Mouse (Mus musculus) stomach, embryonic 16.5 days (tissue): ENCODE data around the gene Scrn3. TPM values are rescaled to one million over a fixed set of nuclear protein-coding genes. Genes with fewer than 3 reads are reported as not detected.

Source experiments
- ATAC-seq: fragments of 200-750 bp; cut with Nextera tagmentation; 2 replicates; pipeline ENCODE4 v1.8.0; 2017; ENCODE audit warnings: moderate number of reproducible peaks, moderate TSS enrichment; ENCODE audit not compliant: insufficient read depth, low FRiP score
- H3K27ac ChIP-seq: fragments of 300-500 bp; sonication (generic); 2 replicates; pipeline ENCODE4 v1.5.1; 2014; ENCODE audit warnings: low read length
- H3K27me3 ChIP-seq: fragments of 300-500 bp; sonication (generic); 2 replicates; pipeline ENCODE4 v1.6.1; 2014; ENCODE audit warnings: low read length, control low read depth, mixed read lengths; ENCODE audit not compliant: control insufficient read depth, insufficient read depth
- H3K36me3 ChIP-seq: fragments of 300-500 bp; sonication (generic); 2 replicates; pipeline ENCODE4 v1.6.1; 2014; ENCODE audit warnings: low read length; ENCODE audit not compliant: control insufficient read depth, insufficient read depth
- H3K4me1 ChIP-seq: fragments of 300-500 bp; sonication (generic); 2 replicates; pipeline ENCODE4 v1.6.1; 2014; ENCODE audit warnings: low read length, control low read depth, mixed read lengths; ENCODE audit not compliant: control insufficient read depth, insufficient read depth
- H3K4me2 ChIP-seq: fragments of 300-500 bp; sonication (generic); 2 replicates; pipeline ENCODE4 v1.6.1; 2014; ENCODE audit warnings: low read depth, low read length, mixed read lengths
- H3K4me3 ChIP-seq: fragments of 300-500 bp; sonication (generic); replicated peaks from 2 replicates; pipeline ENCODE4 v1.5.1; 2014; ENCODE audit warnings: mild to moderate bottlenecking, low read length
- H3K9ac ChIP-seq: fragments of 300-500 bp; sonication (generic); 2 replicates; pipeline ENCODE4 v1.6.1; 2014; ENCODE audit warnings: low read length
- H3K9me3 ChIP-seq: fragments of 300-500 bp; sonication (generic); replicated peaks from 2 replicates; pipeline ENCODE4 v1.6.1; 2016; ENCODE audit warnings: low read length, control low read depth; ENCODE audit not compliant: control insufficient read depth
- WGBS: fragments of 180-500 bp; shearing (Covaris S2); extraction: QIAGEN DNeasy Blood & Tissue Kit; methylation state at CpG from one replicate; pipeline ENCODE4 v1.1.7; 2014; 5-methylcytosine and 5-hydroxymethylcytosine counted together
- polyA plus RNA-seq: library from polyadenylated mRNA; unstranded; fragments of >200 nt; fragmentation: Nextera tagmentation; extraction: Ambion mirVana; gene quantifications from 2 replicates; pipeline ENCODE4 v1.2.1, GENCODE M21; 2015

The Scrn3 gene
- polyA plus RNA-seq, 1 experiment from 2014 or later: 16.1 TPM

DNA sequence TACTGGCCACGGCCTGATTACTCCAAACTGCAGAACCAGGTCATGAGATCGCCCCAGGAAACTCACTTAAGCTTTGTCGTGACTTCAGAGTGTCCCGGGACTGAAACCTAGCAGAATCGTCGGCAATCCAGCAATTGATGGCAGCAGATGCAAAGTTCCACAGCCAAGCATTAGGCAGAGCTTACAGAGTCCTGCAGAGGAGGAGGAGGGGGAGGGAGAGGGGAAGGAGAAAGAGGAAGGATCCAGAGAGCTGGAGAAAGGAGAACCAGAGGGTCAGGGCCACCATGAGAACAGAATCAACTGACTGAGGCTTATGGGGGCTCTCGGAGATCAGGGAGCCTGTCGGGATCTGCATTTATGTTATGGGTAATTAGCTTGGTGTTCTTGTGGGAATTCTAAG, 26.0 kb downstream of the Scrn3 start:
- Histone ChIP-seq H3K4me3 (no peak overlapping the region), H3K36me3 (no peaks in the 10 kb centered on the region), H3K27ac (no peak overlapping the region), H3K27me3 (no peaks in the 10 kb centered on the region), H3K4me2 (no peak overlapping the region), H3K9me3 (no peaks in the 10 kb centered on the region), H3K9ac (no peak overlapping the region), H3K4me1 (no peaks in the 10 kb centered on the region)
- WGBS: 73% methylated on average over 8 of the region's 8 CpGs
- ATAC-seq: no peak

DNA sequence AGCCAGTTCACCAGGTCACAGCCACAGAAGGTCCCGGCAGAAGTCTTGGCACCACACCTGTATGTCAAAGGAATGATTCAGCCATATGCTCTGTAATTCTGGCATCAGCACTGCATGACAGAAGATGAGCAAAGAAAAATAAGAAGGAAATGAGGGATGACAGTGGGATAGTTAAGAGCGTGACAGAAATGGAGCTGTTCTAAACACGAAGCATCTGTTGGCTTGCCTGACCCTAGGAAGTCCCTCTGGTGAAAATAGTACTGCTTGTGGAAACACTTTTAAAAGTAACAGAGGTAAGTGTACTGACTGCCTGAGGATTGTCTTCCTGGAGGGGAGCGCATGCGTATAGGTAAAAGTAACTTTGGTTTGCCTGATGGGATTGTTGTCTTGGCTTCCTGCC, 31.3 kb downstream of the Scrn3 start:
- no peak for ATAC-seq
- Histone ChIP-seq H3K4me1 (no peaks in the 10 kb centered on the region), H3K27ac (no peak overlapping the region), H3K9me3 (no peaks in the 10 kb centered on the region), H3K27me3 (no peaks in the 10 kb centered on the region), H3K4me2 (no peak overlapping the region), H3K4me3 (no peak overlapping the region), H3K36me3 (no peaks in the 10 kb centered on the region), H3K9ac (no peak overlapping the region)
- 82% methylated on average over 5 of the region's 5 CpGs for WGBS

DNA sequence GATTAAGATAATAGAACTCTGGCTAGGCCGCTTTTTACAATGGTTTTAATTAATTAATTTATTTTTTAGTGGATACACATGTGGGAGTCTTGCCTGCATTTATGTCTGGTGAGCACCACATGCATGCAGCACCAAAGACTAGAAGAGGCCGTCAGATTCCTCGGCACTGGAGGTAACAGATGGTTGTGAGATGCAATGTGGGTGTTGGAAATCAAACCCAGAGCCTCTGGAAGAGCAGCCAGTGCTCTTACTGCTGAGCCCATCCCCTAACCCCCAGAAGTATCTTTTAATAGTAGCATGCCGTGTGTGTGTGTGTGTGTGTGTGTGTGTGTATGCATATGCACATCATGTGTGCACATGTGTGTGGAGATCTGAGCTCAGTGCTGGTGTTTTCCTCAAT, 32.8 kb downstream of the Scrn3 start:
- Histone ChIP-seq H3K4me1 (no peaks in the 10 kb centered on the region), H3K4me3 (no peak overlapping the region), H3K36me3 (no peaks in the 10 kb centered on the region), H3K4me2 (no peak overlapping the region), H3K9me3 (no peaks in the 10 kb centered on the region), H3K9ac (no peak overlapping the region), H3K27me3 (no peaks in the 10 kb centered on the region), H3K27ac (no peak overlapping the region)
- 85% methylated on average over 4 of the region's 4 CpGs for WGBS
- ATAC-seq: no peak

DNA sequence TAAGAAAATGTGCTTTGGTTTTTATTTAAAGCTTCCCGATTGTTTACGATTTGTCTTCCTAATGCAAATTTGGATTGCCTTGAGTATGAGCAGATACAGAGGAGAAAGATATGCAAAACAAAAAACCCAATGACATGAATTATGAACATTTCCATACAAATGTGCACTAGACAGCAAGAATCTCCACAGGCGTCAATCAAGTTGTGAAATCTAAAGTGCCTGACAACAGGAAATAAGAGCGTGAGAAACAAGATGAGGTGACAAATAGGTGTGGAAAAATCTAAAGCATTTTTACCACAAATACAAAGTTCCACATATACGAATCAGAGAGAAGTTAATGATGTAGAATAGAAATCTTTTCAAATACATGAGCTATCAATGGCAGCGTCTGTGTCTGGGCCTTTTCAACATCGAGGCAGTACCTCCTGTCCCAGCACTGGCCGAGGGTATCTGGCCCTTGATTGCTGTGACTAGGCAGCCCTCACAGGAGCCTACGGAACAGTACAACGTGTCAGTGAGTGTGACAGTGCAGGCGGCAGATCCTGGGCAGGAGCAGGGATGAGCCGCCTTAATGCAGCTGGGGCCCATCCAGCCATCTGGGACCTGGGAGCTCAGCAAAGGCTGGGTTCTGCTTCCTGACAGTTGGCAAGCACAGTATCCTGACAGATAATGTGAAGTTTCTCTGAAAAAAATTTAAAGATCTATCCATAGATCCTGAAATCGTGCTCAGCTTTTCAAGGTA, 34.1 kb downstream of the Scrn3 start:
- Histone ChIP-seq H3K4me3 (no peak overlapping the region), H3K9me3 (no peaks in the 10 kb centered on the region), H3K4me1 (peaks cover under 1% of the 10 kb centered on the region; the same call in 1 of the 2 replicates), H3K4me2 (no peak overlapping the region), H3K27me3 (no peaks in the 10 kb centered on the region), H3K9ac (no peak overlapping the region), H3K27ac (no peak overlapping the region), H3K36me3 (no peaks in the 10 kb centered on the region)
- 62% methylated on average over 13 of the region's 13 CpGs for WGBS
- no peak for ATAC-seq

DNA sequence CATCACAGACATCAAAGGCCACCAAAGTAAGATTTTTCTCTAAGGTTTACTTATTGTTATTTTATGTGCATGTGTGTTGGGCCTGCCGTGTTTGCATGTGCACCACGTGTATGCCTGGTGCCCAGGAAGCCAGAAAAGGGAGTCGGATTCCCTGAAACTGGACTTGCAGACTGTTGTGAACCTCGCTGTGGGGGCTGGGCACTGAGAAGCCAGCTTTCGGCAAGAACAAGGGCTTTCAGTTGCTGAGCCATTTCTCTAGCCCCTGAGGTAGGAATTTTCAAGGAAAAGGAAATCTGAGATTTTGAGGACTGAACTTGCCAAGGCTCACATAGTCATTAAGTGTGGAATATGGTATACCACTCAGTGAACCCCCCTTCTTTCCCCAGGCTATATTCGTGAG, 34.7 kb downstream of the Scrn3 start:
- Histone ChIP-seq H3K4me2 (no peak overlapping the region), H3K36me3 (no peaks in the 10 kb centered on the region), H3K27me3 (no peaks in the 10 kb centered on the region), H3K4me3 (no peak overlapping the region), H3K9ac (no peak overlapping the region), H3K27ac (no peak overlapping the region), H3K9me3 (no peaks in the 10 kb centered on the region), H3K4me1 (peaks cover 5% of the 10 kb centered on the region)
- ATAC-seq: no peak
- 65% methylated on average over 6 of the region's 6 CpGs for WGBS

DNA sequence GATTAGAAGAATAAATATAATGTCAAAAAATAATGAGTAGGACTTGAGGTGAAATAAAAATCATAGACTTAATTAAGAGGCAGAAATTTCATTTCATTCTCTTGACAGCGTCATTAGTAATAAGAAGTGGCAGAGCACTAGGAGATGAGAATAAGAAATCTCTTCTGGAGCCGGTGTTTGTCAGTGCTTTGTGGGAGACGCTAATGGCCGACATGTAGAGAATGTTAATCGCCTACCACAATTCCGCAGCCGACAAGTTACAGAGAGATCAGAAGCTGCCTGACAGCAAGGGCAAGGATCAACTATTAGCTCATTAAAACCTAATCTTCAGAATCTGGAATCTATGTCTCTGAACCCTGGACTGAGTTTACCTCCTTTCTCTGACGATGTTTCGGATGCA, 35.4 kb downstream of the Scrn3 start:
- no peak overlapping the region for H3K27ac ChIP-seq
- no peaks in the 10 kb centered on the region for H3K9me3 ChIP-seq
- ATAC-seq: no peak
- 73% methylated on average over 9 of the region's 9 CpGs for WGBS
- H3K4me3 ChIP-seq: no peak overlapping the region
- H3K9ac ChIP-seq: no peak overlapping the region
- H3K27me3 ChIP-seq: no peaks in the 10 kb centered on the region
- H3K4me1 ChIP-seq: peaks cover 5% of the 10 kb centered on the region
- H3K36me3 ChIP-seq: no peaks in the 10 kb centered on the region
- no peak overlapping the region for H3K4me2 ChIP-seq

DNA sequence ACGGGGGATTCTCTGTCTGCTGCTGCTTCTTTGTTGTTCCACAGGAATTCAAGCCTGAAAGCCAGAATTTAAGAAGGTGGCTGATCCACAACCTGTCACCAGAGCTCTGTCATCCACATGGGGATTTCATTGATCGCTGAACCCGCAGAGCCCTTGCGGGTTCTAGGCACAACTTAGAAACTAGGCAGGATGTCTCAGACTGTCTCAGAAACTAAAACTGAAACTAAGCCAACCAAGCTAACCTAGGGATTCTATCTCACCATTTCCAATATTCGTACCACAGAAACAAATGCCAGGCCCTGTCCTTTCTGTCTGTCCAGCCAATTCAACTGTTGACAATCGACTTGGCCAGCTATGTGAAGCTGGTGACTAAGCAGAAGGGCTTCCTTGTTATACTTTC, 35.8 kb downstream of the Scrn3 start:
- Histone ChIP-seq H3K9me3 (no peaks in the 10 kb centered on the region), H3K4me1 (peaks cover 5% of the 10 kb centered on the region), H3K27ac (no peak overlapping the region), H3K9ac (no peak overlapping the region), H3K27me3 (no peaks in the 10 kb centered on the region), H3K4me2 (no peak overlapping the region), H3K4me3 (no peak overlapping the region), H3K36me3 (no peaks in the 10 kb centered on the region)
- WGBS: 90% methylated on average over 6 of the region's 6 CpGs
- ATAC-seq: no peak

DNA sequence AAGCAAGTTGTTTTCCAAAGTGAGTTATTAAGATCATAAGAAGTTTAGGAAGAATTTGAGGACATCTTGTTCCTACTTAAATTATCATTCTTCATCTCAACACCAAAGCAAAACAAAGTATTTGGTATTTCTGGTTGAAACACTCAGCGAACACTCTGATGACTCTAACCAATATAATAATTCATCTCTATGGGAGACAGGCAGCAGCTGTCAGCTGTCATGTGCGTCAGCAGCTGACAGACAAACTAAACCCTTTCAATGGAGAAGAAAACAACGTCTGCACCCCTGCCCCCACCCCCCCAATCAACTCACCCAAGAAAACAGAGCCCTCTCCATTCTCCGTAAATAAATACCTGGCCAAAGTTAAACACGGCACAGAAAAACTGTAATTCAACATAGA, 39.1 kb downstream of the Scrn3 start:
- Histone ChIP-seq H3K4me1 (peaks cover 5% of the 10 kb centered on the region), H3K9ac (no peak overlapping the region), H3K4me2 (peak overlapping the region; percentile 38)

DNA sequence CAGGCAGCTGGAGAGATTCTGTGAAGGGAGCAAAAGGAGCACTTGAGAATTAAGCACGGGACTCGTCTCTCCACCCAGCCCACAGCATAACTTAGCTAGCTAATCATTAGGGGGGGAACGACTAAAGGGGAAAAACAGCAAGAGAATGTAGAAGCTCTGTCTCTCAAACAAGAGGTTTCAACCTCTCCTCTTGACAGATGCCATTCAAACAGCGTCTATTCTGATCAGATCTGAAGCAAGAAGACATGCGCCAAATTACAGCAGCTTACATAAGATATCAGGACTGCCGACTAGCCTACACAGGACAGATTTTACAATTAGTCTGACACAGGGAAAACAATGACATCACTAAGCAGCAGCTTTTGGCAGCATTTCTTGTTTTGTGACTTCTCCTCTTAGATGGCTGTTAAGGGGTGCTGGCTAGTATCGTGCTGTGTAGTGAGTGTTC, 39.5 kb downstream of the Scrn3 start:
- 0 out of 2 replicates have a peak overlapping the region, but pooled peaks have one; percentile 9 for H3K4me3 ChIP-seq
- H3K4me2 ChIP-seq: peak overlapping the region; percentile 38
- 27% methylated on average over 7 of the region's 7 CpGs for WGBS
- ATAC-seq: no peak
- H3K9me3 ChIP-seq: no peaks in the 10 kb centered on the region
- H3K4me1 ChIP-seq: peaks cover 5% of the 10 kb centered on the region
- no peaks in the 10 kb centered on the region for H3K36me3 ChIP-seq
- no peaks in the 10 kb centered on the region for H3K27me3 ChIP-seq
- H3K27ac ChIP-seq: no peak overlapping the region
- no peak overlapping the region; the same call in 1 of the 2 replicates for H3K9ac ChIP-seq

More for the DNA sequence above, 39.1 kb downstream of the Scrn3 start:
- Histone ChIP-seq H3K27ac (no peak overlapping the region), H3K27me3 (no peaks in the 10 kb centered on the region), H3K36me3 (no peaks in the 10 kb centered on the region), H3K4me3 (0 out of 2 replicates have a peak overlapping the region, but pooled peaks have one; percentile 9), H3K9me3 (no peaks in the 10 kb centered on the region)
- WGBS: 27% methylated on average over 5 of the region's 5 CpGs
- no peak for ATAC-seq
